9 mouse cellular contexts compared by ENCODE assay signal in genomic region chr7:131554341-131555180, GRCm38 (mm10). TPM values are rescaled to one million over a fixed set of nuclear protein-coding genes. Genes with fewer than 3 reads are reported as not detected.
DNase-seq lines count a peak whose midpoint lies in the region; ATAC-seq lines count a peak whose summit lies in the region.
"Had no signal": no experiment of that assay in that cellular context is flagged by ENCODE, and none has a peak within 500 bp of the region (broad histone marks: within the 10 kb centered on the region; RNA-seq: fewer than 3 reads in every experiment).

No protein-coding gene starts in this region.

- DNase-seq in adrenal gland, adult 2 months = peak; percentile 21
- no peak for DNase-seq in adrenal gland, postnatal 25 days
- DNase-seq in A20 (ENCODE audit: low read depth, low spot score) = peak; percentile 77
- peak; percentile 33 for DNase-seq in splenic B cell, adult 2 months (ENCODE audit: low read depth, low spot score)
- no peak for DNase-seq in frontal cortex, postnatal 25 days (ENCODE audit: low spot score in 2 of 2)
- no peak for DNase-seq in right cerebral cortex, adult 18-20 months

- under 1% methylated on average over 45 of the region's 45 CpGs for WGBS in forebrain, embryonic 12.5 days
- under 1% methylated on average over 45 of the region's 45 CpGs for WGBS in limb, embryonic 13.5 days

- peaks cover 97% of the 10 kb centered on the region for H3K27me3 ChIP-seq in forebrain, embryonic 12.5 days
- peaks cover 100% of the 10 kb centered on the region for H3K27me3 ChIP-seq in limb, embryonic 13.5 days
- H3K27me3 ChIP-seq in splenic B cell, adult 2 months (ENCODE audit: control insufficient read depth, insufficient read depth, low read length, poor library complexity, severe bottlenecking) = peaks cover 3% of the 10 kb centered on the region; the same call in 1 of the 2 replicates

- H3K36me3 ChIP-seq in forebrain, embryonic 12.5 days (replicated peaks) = no peaks in the 10 kb centered on the region
- no peaks in the 10 kb centered on the region for H3K36me3 ChIP-seq in limb, embryonic 13.5 days
- H3K36me3 ChIP-seq in splenic B cell, adult 2 months (ENCODE audit: control insufficient read depth, insufficient read depth, low read length, poor library complexity, severe bottlenecking) = no peaks in the 10 kb centered on the region

- peaks cover 35% of the 10 kb centered on the region for H3K4me1 ChIP-seq in forebrain, embryonic 12.5 days
- peaks cover 32% of the 10 kb centered on the region for H3K4me1 ChIP-seq in limb, embryonic 13.5 days

- no peaks in the 10 kb centered on the region for H3K9me3 ChIP-seq in forebrain, embryonic 12.5 days
- H3K9me3 ChIP-seq in limb, embryonic 13.5 days = no peaks in the 10 kb centered on the region

- H3K4me3 ChIP-seq in forebrain, embryonic 12.5 days (replicated peaks) = peak overlapping the region; percentile 38
- H3K4me3 ChIP-seq in limb, embryonic 13.5 days = peak overlapping the region; percentile 40

- ATAC-seq in forebrain, embryonic 12.5 days (ENCODE audit: low FRiP score) = peak; percentile 40; the same call in 1 of the 2 replicates
- no peak for ATAC-seq in limb, embryonic 13.5 days (ENCODE audit: low FRiP score, low read depth)

- H3K4me2 ChIP-seq in forebrain, embryonic 12.5 days = peak overlapping the region; percentile 58
- peak overlapping the region; percentile 66 for H3K4me2 ChIP-seq in limb, embryonic 13.5 days (replicated peaks)

- no peak overlapping the region for H3K27ac ChIP-seq in forebrain, embryonic 12.5 days
- H3K27ac ChIP-seq in limb, embryonic 13.5 days = no peak overlapping the region

- H3K9ac ChIP-seq in forebrain, embryonic 12.5 days = no peak overlapping the region
- H3K9ac ChIP-seq in limb, embryonic 13.5 days = no peak overlapping the region

RNA-seq across cellular contexts. Expression of gene Bub3, which starts 5.5 kb away (rescaled TPM):
- total RNA-seq in adrenal gland, adult 2 months (2021) = 10 to 100 TPM; 67.0 to 82.2 TPM
- polyA plus RNA-seq in adrenal gland, adult 2 months (2012; rRNA removed) = 31.8 and 39.6 TPM in 2 replicates
- 79.0 and 81.7 TPM in 2 replicates for total RNA-seq in adrenal gland, postnatal 25 days (2021)
- 247 and 249 TPM in 2 replicates for polyA plus RNA-seq in forebrain, embryonic 12.5 days (2016; fragmentation: Nextera tagmentation; extraction: Ambion mirVana)
- polyA plus RNA-seq in limb, embryonic 13.5 days (2015; fragmentation: Nextera tagmentation; extraction: Ambion mirVana) = 226 and 233 TPM in 2 replicates

RNA-seq across cellular contexts. Expression of gene Hmx2, which starts 6.0 kb away (rescaled TPM):
- not detected for total RNA-seq in adrenal gland, adult 2 months (2021)
- polyA plus RNA-seq in adrenal gland, adult 2 months (2012; rRNA removed) = not detected in 2 replicates
- not detected in 2 replicates for total RNA-seq in adrenal gland, postnatal 25 days (2021)
- 0.96 and 1.6 TPM in 2 replicates for polyA plus RNA-seq in forebrain, embryonic 12.5 days (2016; fragmentation: Nextera tagmentation; extraction: Ambion mirVana)
- polyA plus RNA-seq in limb, embryonic 13.5 days (2015; fragmentation: Nextera tagmentation; extraction: Ambion mirVana) = not detected in 2 replicates
- total RNA-seq: hematopoietic stem cell, adult 5-6 weeks had no signal

RNA-seq across cellular contexts. Expression of gene Hmx3, which starts 11.9 kb away (rescaled TPM):
- not detected for total RNA-seq in adrenal gland, adult 2 months (2021)
- polyA plus RNA-seq in adrenal gland, adult 2 months (2012; rRNA removed) = not detected in 2 replicates
- not detected in 2 replicates for total RNA-seq in adrenal gland, postnatal 25 days (2021)
- 0.64 and 0.79 TPM in 2 replicates for polyA plus RNA-seq in forebrain, embryonic 12.5 days (2016; fragmentation: Nextera tagmentation; extraction: Ambion mirVana)
- polyA plus RNA-seq in limb, embryonic 13.5 days (2015; fragmentation: Nextera tagmentation; extraction: Ambion mirVana) = not detected in 2 replicates
- total RNA-seq: hematopoietic stem cell, adult 5-6 weeks had no signal

Comparison
In these comparisons a context has a peak if more than half of its experiments do, and no peak if none do; other contexts are left out.
1. DNase-seq: peak in adrenal gland, adult 2 months (single experiment), A20 (single experiment) and splenic B cell, adult 2 months (single experiment); none in adrenal gland, postnatal 25 days (single experiment), frontal cortex, postnatal 25 days (0 of 2) and right cerebral cortex, adult 18-20 months (single experiment).